Mouse (Mus musculus) monocyte, adult 5-6 weeks (primary cell): ENCODE measurements around the gene Slc19a1. TPM values are rescaled to one million over a fixed set of nuclear protein-coding genes. Genes with fewer than 3 reads are reported as not detected.

Source experiments
- ATAC-seq: fragments of 153-309, 156-312 bp; replicated peaks from 2 replicates; pipeline ENCODE4 v1.8.0; 2017; ENCODE audit warnings: mild to moderate bottlenecking; ENCODE audit not compliant: low TSS enrichment, insufficient number of reproducible peaks, severe bottlenecking, poor library complexity, low FRiP score
- total RNA-seq: library from RNA; stranded (forward); fragments of 200-1000, 200-491, 200-594 nt; gene quantifications from 3 replicates; pipeline ENCODE4 v1.2.3, GENCODE M21; 2017

Gene Slc19a1
- 0.38 to 5.1 TPM (median 1.5 TPM) in 3 replicates for total RNA-seq

- ATAC-seq: no peak
Observed at GRCm38 (mm10) chr10:77031768-77032375, at the start of gene Slc19a1. Slc19a1 (plus strand) TSS chr10:77032241.

DNA sequence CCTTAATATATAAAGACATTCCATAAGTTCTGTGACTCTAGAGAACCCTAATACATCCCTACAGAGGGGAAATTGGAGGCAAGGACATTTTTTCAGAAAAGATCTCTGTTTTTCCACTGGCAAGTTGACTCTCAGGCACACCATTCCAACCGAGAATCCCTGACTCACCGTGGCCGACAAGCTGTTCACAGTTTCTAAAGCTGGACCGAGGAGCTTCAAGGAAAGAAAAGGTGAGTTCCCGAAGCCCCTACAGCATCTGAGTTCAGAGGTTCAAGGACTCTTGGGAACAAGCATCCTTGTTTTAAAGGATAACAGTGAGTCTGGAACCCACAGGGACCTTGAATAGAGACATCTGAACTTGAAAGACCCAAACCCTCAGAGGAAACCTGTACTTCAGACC lies 43.5 kb upstream of the Slc19a1 start:
- ATAC-seq: no peak

DNA sequence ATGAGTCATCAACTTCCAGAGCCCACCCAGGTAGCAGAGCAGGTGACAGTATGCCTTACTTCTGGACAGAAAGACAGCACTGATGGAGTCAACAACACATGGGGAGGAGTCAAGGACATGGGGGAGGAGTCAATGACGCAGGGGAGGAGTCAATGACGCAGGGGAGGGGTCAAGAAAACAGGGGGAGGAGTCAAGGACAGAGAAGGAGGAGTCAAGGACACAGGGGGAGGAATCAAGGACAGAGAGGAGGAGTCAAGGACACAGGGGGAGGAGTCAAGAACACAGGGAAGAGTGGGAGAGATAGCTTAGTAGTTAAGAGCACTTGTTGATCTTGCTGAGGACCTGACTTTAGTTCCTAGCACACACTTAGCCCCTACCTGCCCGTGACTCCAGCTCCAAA lies 39.6 kb upstream of the Slc19a1 start:
- no peak for ATAC-seq

DNA sequence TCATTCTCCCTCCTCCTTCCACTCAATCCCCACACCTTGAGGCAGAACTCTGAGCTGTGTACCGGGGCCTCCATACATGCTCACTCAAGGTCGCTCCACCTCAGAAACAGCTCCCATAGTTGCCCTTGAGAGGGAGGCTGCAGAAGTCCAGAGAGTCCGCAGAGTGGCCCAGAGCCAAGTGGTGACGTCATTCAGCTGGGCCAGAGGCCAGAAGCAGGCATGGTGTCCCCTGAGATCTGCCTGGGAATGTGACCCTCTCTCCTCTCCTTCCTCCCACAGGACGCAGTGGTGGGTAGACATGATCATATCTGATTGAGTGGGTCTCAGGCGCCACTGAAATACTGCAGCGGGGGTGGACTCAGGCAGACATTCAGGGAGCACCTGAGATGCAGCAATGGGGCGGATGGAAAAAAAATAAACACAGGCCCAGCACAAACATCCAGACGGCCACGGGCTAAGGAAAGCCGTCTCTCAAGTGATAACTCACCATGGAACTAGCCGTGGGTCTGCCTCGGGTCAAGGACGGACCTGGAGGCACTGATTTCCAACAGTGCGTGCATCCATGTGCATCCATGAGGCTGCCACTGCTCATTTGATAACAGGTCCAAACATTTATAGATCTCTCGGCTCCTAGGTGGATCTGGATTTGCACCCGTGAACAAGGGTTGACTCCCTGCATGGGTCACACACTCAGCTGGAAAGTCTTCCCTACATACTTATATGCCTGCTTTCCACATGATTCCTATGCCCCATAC lies 34.1 kb upstream of the Slc19a1 start:
- ATAC-seq: no peak

DNA sequence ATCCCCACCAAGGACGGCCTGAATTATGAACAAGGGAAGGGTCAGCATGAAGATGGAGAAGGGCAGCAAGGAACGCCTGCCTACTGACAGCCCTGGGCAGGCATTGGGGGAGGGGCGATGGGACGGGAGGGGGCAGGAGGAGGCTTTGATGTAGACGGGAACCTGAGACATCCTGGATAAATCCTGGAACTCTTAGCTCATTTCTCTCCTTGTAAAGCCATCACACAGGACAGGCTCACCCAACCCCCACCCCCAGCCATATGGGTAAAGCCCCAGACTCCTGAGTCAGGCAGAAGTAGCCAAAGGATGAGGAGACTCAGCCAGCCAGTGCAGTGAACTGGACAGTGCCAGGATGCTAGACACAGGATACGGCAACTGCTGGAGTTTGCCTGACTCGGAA lies 27.1 kb upstream of the Slc19a1 start:
- ATAC-seq: no peak

DNA sequence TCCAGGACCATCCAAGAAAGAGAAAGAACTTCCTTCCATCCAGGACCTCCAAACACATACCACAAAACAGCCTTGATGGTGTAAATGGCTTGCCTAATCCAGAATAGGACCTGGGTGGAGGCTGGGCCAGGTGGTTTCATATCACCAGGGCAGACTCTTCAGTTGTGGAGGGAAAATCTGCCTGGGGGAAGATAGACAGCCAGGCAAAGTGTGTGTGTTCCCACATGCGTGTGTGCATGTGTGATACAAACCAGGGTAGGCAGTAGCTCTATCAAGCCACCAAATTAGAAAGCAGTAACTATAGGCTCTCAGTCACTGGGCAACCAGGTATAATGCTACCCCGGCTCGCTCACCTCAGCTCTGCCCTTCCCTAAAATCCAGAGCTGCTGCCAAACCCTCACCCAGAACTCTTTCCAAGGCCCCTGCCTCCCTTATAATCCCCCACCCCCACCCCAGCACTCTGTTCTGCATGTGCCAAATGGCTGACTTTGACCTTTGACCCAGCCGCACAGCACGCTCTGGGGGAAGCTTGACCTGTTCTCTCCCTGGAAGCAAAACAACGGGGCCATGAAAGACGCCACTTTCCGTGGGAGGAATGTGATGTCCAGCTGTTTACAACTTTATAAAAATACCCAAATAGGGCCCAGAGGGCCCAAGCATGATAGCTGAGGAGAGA lies 24.5 kb upstream of the Slc19a1 start:
- ATAC-seq: no peak

- ATAC-seq: no peak
Observed at GRCm38 (mm10) chr10:77008109-77008561, 23.9 kb upstream of the Slc19a1 start.

- no peak for ATAC-seq
Observed at GRCm38 (mm10) chr10:77008698-77009097, 23.3 kb upstream of the Slc19a1 start.

- no peak for ATAC-seq
Observed at GRCm38 (mm10) chr10:77011681-77012080, 20.4 kb upstream of the Slc19a1 start.

- no peak for ATAC-seq
Observed at GRCm38 (mm10) chr10:77016080-77016479, 16.0 kb upstream of the Slc19a1 start.

DNA sequence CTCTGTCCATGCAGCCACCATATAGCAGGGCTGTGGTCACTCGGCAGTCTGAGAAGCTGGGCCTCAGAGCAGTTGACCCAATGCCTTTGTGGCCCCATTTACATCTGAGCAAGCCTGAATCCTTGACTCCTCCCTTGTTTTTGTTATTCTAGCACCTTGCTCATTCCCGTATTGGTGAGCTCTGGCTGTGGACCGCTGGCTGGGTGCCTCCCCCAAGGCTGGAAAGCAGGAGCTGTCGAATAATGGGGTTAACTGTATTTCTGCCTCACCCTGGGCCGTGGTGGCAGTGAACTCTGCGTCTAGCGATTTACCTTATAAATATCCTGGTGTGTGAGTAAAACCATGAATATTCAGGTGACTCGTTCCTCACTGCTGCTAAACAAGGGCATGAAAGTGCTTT lies 15.5 kb upstream of the Slc19a1 start:
- no peak for ATAC-seq

GRCm38 (mm10) chr10:77017061-77017460 lies 15.0 kb upstream of the Slc19a1 start:
- ATAC-seq: no peak

DNA sequence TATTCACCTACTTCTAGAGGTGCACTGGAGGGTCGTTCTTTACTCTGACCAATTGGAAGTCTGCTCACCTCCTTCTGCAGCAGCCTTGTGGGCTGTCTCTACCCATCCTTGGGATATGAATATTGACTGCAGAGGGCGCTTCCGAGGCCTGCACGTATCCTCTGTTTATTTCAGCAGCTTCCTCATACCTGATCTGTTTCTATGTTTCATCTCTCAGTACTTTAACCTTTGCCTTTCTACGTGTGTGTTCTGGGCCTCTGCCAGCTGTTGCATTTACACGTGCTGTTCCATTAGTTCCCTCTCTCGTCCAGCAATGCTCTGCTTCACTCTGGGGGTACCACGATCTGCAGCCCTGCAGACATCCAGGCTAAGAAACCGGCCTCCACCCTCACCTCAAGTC lies 14.4 kb upstream of the Slc19a1 start:
- no peak for ATAC-seq

DNA sequence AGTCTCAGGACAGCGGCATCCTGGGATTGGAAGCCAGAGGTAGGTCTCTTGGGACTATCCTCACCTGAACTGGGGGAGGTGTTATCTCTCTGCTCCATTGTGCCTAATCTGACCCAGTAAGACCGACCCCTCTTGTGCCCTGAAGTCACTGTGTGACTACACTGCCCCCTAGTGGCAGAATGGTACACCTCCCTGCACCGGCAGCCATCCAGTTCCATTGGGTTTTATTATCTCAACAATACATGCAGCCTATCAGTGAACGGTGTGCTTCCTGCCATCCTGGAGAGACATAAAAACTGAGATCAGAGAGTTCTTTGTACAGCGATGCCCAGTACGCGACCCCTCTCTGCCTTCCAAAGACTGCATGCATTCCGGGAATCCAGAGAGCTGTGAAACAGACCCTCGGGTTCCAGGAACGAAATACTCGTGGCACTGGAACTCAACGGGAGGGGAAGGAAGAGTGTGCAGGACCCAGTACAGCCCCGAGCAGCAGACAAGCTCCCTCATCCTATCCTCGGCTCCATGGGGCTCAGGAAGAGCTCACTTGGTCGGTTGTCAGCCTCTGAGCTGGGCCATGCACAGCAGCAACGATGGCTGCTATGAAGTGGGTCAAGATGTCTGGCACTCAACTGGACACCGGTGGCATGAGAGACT lies 10.5 kb upstream of the Slc19a1 start:
- ATAC-seq: peak; percentile 62

- ATAC-seq: peak; percentile 36; the same call in 1 of the 2 replicates
Observed at GRCm38 (mm10) chr10:77022301-77023130, 9.5 kb upstream of the Slc19a1 start.

- ATAC-seq: no peak
Observed at GRCm38 (mm10) chr10:77024231-77024630, 7.8 kb upstream of the Slc19a1 start.

DNA sequence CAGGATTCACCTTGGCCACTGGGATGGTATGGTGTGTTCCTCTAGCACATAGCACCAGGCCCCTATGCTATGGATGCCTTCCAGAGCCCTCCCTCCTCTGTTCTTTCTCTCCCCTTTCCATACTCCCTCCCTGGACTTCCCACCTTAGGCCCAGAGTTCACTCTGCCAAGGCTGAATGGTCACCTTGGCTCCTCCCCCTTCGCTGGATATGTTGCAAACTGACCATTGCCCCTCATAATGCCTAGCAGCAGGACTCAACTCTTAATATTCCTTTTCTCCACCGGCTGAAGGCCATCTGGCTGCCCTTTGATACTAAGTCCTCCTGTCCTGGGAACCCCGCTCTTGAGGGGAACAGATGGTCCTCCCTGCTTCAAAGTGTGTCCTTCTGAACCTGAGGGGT lies 5.1 kb upstream of the Slc19a1 start:
- ATAC-seq: no peak

- no peak for ATAC-seq
Observed at GRCm38 (mm10) chr10:77028782-77029296, 3.2 kb upstream of the Slc19a1 start.
